Mouse (Mus musculus) brown adipose tissue, adult 24 weeks (tissue): ENCODE results near the gene Nedd4. TPM values are rescaled to one million over a fixed set of nuclear protein-coding genes. Genes with fewer than 3 reads are reported as not detected.
"Not testable (repeated sequence)": the region's sequence is repeated elsewhere in the genome, so short reads cannot be mapped to it uniquely, and the experiment has no call there.

Experiments used
- H3K27ac ChIP-seq: fragments of 200-500 bp; replicated peaks from 2 replicates; pipeline ENCODE4 v1.5.1; 2012; ENCODE audit warnings: low read depth, mild to moderate bottlenecking, low read length
- H3K4me1 ChIP-seq: fragments of 200-500 bp; 2 replicates; pipeline ENCODE4 v1.6.1; 2012; ENCODE audit warnings: low read length, mixed read lengths; ENCODE audit not compliant: control insufficient read depth, insufficient read depth, insufficient read length
- H3K4me3 ChIP-seq: fragments of 200-500 bp; 2 replicates; pipeline ENCODE4 v1.5.1; 2012; ENCODE audit warnings: low read depth, mild to moderate bottlenecking, low read length, moderate library complexity; ENCODE audit not compliant: insufficient read depth
- polyA plus RNA-seq: library from polyadenylated mRNA; stranded (reverse); fragments of >200 nt; gene quantifications from 2 replicates; pipeline ENCODE4 v1.2.4, GENCODE M21; 2012; ENCODE audit not compliant: missing spikeins, insufficient read depth, insufficient read length

Nedd4 gene
- polyA plus RNA-seq, 1 experiment: 162 TPM

GRCm38 (mm10) chr9:72641093-72641680 is 21.0 kb upstream of the Nedd4 start:
- peaks cover 21% of the 10 kb centered on the region for H3K4me1 ChIP-seq
- peak overlapping the region; percentile 100 for H3K27ac ChIP-seq
- H3K4me3 ChIP-seq: peak overlapping the region; percentile 48

- H3K27ac ChIP-seq: peak overlapping the region; percentile 85; the same call in 1 of the 2 replicates
- H3K4me1 ChIP-seq: peaks cover 21% of the 10 kb centered on the region
Observed at GRCm38 (mm10) chr9:72642756-72643447, 19.2 kb upstream of the Nedd4 start.

GRCm38 (mm10) chr9:72643651-72644417 is 18.3 kb upstream of the Nedd4 start:
- Histone ChIP-seq H3K4me1 (peaks cover 21% of the 10 kb centered on the region), H3K4me3 (no peak overlapping the region), H3K27ac (peak overlapping the region; percentile 85)

More at GRCm38 (mm10) chr9:72642756-72643447, 19.2 kb upstream of the Nedd4 start:
- H3K4me3 ChIP-seq: not testable (repeated sequence)

GRCm38 (mm10) chr9:72644418-72645110 is 17.6 kb upstream of the Nedd4 start:
- H3K4me1 ChIP-seq: peaks cover 19% of the 10 kb centered on the region
- no peak overlapping the region for H3K4me3 ChIP-seq
- H3K27ac ChIP-seq: peak overlapping the region; percentile 85

GRCm38 (mm10) chr9:72649781-72650180 is 12.4 kb upstream of the Nedd4 start:
- H3K27ac ChIP-seq: no peak overlapping the region
- H3K4me1 ChIP-seq: peaks cover 5% of the 10 kb centered on the region

GRCm38 (mm10) chr9:72652961-72653360 is 9.2 kb upstream of the Nedd4 start:
- Histone ChIP-seq H3K4me3 (no peak overlapping the region), H3K27ac (peak overlapping the region; percentile 76), H3K4me1 (peaks cover 16% of the 10 kb centered on the region)

More at GRCm38 (mm10) chr9:72649781-72650180, 12.4 kb upstream of the Nedd4 start:
- no peak overlapping the region for H3K4me3 ChIP-seq

GRCm38 (mm10) chr9:72653533-72653932 is 8.6 kb upstream of the Nedd4 start:
- Histone ChIP-seq H3K27ac (peak overlapping the region; percentile 76), H3K4me1 (peaks cover 16% of the 10 kb centered on the region), H3K4me3 (no peak overlapping the region)

- H3K4me3 ChIP-seq: no peak overlapping the region
- peak overlapping the region; percentile 35 for H3K27ac ChIP-seq
- peaks cover 16% of the 10 kb centered on the region for H3K4me1 ChIP-seq
Observed at GRCm38 (mm10) chr9:72654593-72655242, 7.4 kb upstream of the Nedd4 start.

- H3K27ac ChIP-seq: no peak overlapping the region
- peaks cover 16% of the 10 kb centered on the region for H3K4me1 ChIP-seq
- H3K4me3 ChIP-seq: no peak overlapping the region
Observed at GRCm38 (mm10) chr9:72655602-72656001, 6.5 kb upstream of the Nedd4 start.

- H3K4me3 ChIP-seq: no peak overlapping the region
- H3K27ac ChIP-seq: peak overlapping the region; percentile 55
- peaks cover 16% of the 10 kb centered on the region for H3K4me1 ChIP-seq
Observed at GRCm38 (mm10) chr9:72656491-72656890, 5.7 kb upstream of the Nedd4 start.

GRCm38 (mm10) chr9:72656940-72657339 is 5.2 kb upstream of the Nedd4 start:
- H3K4me3 ChIP-seq: no peak overlapping the region
- peak overlapping the region; percentile 55 for H3K27ac ChIP-seq
- H3K4me1 ChIP-seq: peaks cover 16% of the 10 kb centered on the region

GRCm38 (mm10) chr9:72657694-72658093 is 4.5 kb upstream of the Nedd4 start:
- H3K4me3 ChIP-seq: no peak overlapping the region
- no peak overlapping the region for H3K27ac ChIP-seq
- H3K4me1 ChIP-seq: peaks cover 16% of the 10 kb centered on the region

- no peak overlapping the region for H3K4me3 ChIP-seq
Observed at GRCm38 (mm10) chr9:72660139-72660538, 2.0 kb upstream of the Nedd4 start.

GRCm38 (mm10) chr9:72660911-72661310 is 1.2 kb upstream of the Nedd4 start:
- Histone ChIP-seq H3K4me3 (no peak overlapping the region), H3K4me1 (peaks cover 21% of the 10 kb centered on the region), H3K27ac (no peak overlapping the region; the same call in 1 of the 2 replicates)

More at GRCm38 (mm10) chr9:72660139-72660538, 2.0 kb upstream of the Nedd4 start:
- Histone ChIP-seq H3K4me1 (peaks cover 22% of the 10 kb centered on the region), H3K27ac (no peak overlapping the region)
